Mouse (Mus musculus) retina, embryonic 14.5 days (tissue): Measurements from ENCODE around the gene B3gnt2.

Source experiments
- DNase-seq: peaks from one replicate; pipeline ENCODE4 v3.0.0-alpha.2; 2015; ENCODE audit warnings: low spot score

B3gnt2 gene

GRCm38 (mm10) chr11:22847732-22848648, 12.8 kb downstream of the B3gnt2 start:
- no peak for DNase-seq

GRCm38 (mm10) chr11:22846960-22847731, 13.6 kb downstream of the B3gnt2 start:
- no peak for DNase-seq

GRCm38 (mm10) chr11:22846093-22846835, 14.5 kb downstream of the B3gnt2 start:
- DNase-seq = no peak

DNA sequence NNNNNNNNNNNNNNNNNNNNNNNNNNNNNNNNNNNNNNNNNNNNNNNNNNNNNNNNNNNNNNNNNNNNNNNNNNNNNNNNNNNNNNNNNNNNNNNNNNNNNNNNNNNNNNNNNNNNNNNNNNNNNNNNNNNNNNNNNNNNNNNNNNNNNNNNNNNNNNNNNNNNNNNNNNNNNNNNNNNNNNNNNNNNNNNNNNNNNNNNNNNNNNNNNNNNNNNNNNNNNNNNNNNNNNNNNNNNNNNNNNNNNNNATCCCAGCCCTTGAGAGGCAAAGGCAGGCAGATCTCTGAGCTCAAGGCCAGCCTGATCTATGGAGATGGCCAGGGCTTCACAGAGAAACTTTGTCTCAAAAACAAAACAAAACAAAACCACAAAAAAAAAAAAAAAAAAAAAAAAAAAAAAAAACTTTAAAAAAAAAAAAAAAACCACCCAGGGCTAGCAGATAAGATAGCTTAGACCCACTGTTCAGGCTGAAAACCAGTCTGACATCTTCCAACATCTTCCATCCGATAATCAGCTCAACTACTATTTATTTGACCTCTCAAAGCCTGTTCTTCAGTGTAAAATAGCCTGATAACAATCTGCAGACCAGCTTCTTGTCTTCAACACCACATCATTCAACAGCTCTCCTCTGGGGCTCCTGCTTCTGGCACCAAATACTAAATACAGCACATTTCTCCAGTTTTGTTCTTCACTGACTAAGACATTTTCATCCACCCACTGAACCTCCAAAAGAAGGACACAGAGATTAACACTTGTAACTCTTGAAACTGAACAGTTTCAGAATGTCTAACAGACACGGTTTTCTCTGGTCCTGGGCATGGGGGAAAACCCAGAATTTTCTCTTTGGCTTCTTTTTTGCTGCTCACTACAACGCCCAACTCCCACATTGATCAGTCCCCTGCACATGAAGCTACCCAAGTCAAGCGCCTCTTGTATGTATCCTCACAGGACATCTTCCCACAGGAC, 15.7 kb downstream of the B3gnt2 start:
- DNase-seq = no peak

DNA sequence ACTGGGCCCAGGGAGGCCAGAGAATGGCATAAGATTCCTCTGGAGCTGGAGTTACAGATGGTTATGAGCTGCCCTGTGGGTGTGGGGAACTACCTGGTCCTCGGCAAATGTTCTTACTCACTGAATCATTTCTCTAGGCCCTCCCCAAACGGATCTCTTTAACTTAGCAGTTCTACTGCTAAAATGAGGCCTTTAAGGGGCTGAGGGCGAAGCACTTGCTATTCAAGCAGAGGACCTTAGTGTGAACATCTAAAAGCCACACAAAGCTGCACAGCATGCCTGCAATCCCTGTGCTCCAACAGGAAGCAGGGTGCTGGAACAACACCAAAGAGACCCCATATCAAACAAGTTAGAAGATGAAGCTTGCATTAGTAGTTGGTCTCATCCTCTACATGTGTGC, 21.3 kb downstream of the B3gnt2 start:
- no peak for DNase-seq

DNA sequence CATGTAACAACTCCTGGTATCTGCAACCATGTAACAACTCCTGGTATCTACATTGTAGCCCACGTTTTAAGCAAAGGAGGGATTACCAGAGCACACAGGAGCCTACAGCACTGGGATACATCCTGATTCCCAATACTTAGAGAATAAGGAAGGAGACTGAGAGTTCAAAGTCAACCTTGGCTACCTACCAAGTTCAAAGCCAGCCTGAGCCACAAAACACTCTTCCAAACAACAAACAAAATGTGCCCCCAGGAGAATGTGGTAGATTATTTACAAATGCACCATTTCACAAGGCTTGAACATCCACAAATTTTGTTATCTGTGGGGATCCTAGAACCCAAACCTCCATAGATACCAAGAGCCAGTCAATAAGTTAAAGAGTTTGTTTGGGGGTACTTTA, 22.4 kb downstream of the B3gnt2 start:
- no peak for DNase-seq

- DNase-seq = no peak
Observed at GRCm38 (mm10) chr11:22836269-22836668, 24.5 kb downstream of the B3gnt2 start.

DNA sequence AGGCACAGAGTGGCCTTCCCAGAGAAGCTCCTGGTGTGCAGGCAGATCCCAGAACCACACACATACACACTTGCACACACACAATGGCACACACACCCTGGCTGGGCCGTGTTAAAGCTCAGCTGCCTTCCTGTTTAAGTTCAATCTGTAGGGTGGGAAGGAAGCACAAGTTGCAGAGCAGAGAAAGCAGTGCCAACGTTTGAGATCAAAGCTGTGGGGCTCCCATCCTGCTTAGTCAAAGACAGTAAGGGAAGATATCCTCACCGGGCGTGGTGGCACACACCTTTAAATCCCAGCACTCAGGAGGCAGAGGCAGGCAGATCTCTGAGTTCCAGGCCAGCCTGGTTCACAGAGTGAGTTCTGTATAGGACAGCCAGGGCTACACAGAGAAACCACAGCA, 28.2 kb downstream of the B3gnt2 start:
- DNase-seq = no peak

DNA sequence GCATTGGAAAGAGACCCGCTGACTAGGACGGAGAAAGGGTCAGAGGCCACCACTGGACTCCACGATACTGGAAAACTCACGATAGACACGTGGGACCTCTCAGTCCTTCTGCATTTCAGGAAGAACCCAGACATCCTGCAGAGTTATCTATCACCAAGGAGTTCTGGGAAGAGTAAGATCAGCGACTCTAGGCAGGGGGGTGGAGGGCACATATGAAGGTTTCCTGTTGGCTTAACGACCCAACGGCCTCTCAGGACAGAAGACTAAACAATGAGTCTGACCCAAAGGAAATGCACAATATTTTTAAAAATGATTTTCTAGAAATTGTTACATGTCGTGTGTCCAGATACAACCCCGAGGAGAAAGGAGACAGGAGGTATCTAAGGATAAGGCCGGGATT, 28.8 kb downstream of the B3gnt2 start:
- no peak for DNase-seq

DNA sequence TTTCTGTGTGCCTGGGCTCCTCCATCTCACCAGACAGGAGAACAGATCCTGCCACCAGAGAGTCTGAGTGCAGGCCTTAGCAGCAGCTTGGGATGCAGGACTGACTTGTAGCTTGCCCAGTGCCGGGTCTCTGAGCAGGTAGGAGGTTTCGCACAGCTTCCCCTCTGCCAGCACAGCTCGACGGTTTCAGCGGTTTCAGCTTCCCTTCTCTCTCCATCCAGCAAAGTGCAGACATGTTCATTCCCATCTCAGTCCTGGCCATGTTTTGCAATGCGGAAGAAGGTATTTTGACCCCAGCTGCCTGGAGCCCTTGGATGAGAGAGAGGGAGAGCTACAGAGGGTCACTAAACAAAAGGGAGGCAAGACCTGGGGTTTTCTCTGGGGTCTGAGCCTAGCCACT, 30.1 kb downstream of the B3gnt2 start:
- DNase-seq = no peak

DNA sequence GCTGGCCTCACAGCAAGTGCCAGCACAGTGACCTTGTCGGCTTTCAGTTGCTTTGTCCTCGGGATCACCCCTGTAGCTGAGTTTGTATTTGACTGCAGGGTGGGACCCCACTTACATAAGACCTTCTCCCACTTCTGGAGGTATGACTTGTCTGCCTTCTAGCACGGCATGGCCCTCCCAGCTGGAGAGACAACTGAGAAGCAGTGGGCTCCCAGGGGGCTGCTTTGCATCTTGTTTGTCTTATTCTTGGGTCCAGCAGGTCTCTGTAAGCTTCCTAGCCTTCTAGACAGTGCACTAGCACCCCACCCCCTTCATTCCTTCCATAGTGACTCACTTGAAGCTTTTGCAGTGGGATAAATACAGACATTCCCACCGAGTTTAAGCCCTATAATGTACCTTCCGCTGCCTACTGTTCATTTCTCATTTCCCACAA, 30.6 kb downstream of the B3gnt2 start:
- DNase-seq = no peak

- DNase-seq = no peak
Observed at GRCm38 (mm10) chr11:22828988-22829632, 31.7 kb downstream of the B3gnt2 start.

GRCm38 (mm10) chr11:22827514-22828080, 33.2 kb downstream of the B3gnt2 start:
- no peak for DNase-seq

DNA sequence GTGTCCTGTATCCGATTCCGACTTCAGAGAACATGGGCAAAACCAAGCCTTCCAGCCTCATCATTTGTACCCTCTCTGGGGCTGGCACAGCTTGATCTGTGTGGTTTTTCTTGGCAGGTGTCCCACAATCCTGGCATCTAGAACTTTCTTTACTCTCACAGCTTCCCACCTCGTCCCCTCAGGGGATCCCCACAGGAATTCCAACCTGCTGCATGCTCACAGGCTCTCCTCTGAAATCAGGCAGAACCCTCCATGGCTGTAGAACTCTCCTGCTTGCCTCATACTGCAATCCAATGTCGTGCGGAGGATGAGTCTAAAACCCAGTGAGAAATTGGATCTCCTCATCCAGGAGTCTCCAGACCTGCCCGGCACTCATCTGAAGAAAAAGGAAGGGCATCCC, 34.1 kb downstream of the B3gnt2 start:
- DNase-seq = no peak

DNA sequence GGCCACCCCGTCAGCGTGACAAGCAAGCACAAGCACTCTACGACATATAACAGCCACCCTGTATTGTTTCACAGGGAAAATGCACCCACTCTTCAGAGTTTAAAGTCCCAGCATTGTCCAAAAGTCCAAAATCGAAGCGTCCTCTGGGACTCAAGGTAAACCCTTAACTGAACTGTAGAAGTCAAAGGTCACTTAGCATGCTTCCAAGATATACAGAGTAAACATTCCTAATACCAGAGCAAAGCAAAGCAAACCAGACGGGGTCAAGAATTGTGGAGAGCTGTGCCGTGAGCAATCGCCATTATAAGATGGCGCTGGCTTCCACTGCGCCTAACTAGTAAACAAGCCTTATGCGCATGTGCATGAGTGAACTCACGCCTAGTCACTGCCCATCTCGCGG, 34.7 kb downstream of the B3gnt2 start:
- no peak for DNase-seq

GRCm38 (mm10) chr11:22825548-22825947, 35.2 kb downstream of the B3gnt2 start:
- DNase-seq = no peak

- DNase-seq = no peak
Observed at GRCm38 (mm10) chr11:22824049-22824705, 36.6 kb downstream of the B3gnt2 start.

DNA sequence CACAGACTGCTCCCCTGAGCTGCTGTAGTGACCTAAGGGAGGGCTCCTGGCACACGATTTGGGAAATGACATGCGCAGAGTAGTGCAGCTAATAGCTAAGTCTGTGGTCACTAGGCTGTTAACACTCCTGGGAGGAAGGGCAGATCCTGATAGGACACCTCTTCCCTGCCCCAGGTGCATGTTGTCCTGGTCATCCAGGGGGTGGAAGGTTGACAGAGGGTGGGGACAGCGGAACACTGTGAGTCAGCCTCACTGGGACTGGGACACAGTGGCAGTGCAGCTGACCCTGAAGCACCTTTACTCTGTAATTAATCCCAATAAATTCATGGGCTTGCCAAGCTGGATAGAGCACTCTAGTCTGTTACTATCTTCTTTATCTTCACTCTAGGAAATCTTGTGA, 39.5 kb downstream of the B3gnt2 start:
- DNase-seq = no peak

- no peak for DNase-seq
Observed at GRCm38 (mm10) chr11:22818371-22818770, 42.4 kb downstream of the B3gnt2 start.

DNA sequence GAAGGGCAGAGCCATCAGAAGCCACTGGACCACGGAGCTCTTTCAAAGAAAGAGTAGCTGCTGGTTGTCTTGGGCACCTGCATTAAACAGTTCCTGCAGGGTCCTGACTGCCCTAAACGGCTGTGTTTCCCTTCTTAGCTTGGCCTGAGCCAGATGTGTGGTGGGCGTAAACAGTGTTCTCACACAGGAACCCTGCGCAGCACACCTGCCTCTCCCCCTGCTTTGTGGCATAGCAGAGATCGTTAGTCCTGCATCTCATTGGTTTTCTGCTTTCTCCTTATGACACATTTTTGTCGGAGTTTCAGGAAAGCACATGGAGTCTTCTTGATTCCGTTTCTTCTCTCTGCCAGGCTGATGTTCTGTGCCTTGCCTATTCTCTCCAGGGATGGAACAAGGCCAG, 44.9 kb downstream of the B3gnt2 start:
- DNase-seq = no peak
